Mouse (Mus musculus) kidney, adult 18-20 months (tissue): ENCODE data around the gene Jagn1.

Experiments
- DNase-seq: peaks from one replicate; pipeline ENCODE4 v3.0.0; 2021

Jagn1 gene

GRCm38 (mm10) chr6:113442442-113443090, at the start of gene Jagn1:
Gene Jagn1, plus strand, starts transcription at chr6:113442569.
- peak; percentile 94 for DNase-seq

- DNase-seq = no peak
Observed at GRCm38 (mm10) chr6:113393951-113394350, 48.4 kb upstream of the Jagn1 start.

DNA sequence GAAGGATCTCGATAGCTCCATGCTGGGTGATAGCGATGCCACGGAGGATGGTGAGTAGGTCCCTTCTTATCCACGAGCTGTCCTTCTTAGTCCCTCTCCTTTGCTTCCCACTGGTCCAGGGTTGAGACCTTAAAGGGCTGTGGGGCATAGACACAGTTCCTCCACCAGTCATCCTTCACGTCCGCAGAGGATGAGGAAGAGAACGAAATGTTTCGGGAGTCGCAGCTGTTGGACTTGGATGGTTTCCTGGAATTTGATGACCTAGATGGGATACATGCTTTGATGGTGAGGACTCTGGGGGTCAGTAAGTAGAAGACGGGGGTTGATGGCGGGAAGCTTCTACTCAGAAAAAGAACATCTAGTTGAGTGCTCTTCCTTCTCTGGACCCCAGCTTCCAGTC, 47.6 kb upstream of the Jagn1 start:
- no peak for DNase-seq

- DNase-seq = no peak
Observed at GRCm38 (mm10) chr6:113395501-113395900, 46.9 kb upstream of the Jagn1 start.

GRCm38 (mm10) chr6:113396270-113397030, 45.9 kb upstream of the Jagn1 start:
- DNase-seq = no peak

GRCm38 (mm10) chr6:113402094-113402493, 40.3 kb upstream of the Jagn1 start:
- no peak for DNase-seq

DNA sequence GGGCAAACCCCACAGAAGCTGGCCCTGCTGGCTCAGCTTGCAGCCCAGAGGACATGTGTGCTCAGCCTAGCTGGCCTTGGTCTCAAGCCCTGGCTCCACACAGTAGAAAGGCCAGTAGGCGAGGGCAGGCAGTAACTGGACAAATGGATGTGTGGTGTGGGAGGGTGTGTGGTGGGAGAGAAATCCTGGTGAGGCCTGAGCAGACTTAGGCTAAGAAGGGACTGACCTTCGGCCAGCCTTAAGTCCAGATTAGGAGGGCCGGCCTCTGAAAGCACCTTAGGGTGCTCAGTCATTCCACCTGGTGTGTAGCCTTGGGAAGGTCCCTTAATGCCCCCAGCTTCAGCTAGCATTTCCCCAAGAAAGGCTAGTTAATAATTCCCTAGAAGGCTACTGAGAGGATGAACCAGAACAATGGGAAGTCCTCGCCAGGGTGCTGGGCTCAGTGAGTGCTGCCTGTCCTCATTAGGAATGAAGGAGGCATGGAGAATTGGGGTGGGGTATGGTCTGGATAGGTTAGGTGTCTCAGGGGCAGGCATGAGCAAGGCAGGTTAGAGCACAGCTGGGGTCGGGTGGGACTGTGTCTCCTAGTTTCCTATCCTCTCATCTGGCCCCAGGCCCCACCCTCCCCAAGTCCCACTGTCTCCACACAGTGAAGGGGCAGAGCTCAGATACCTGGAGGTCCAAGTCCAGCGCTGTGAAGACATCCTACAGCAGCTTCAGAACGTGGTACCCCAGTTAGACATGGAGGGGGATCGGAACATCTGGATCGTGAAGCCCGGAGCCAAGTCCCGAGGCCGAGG, 37.5 kb upstream of the Jagn1 start:
- peak; percentile 45 for DNase-seq

GRCm38 (mm10) chr6:113405483-113405882, 36.9 kb upstream of the Jagn1 start:
- DNase-seq = no peak

- DNase-seq = no peak
Observed at GRCm38 (mm10) chr6:113406683-113407082, 35.7 kb upstream of the Jagn1 start.

DNA sequence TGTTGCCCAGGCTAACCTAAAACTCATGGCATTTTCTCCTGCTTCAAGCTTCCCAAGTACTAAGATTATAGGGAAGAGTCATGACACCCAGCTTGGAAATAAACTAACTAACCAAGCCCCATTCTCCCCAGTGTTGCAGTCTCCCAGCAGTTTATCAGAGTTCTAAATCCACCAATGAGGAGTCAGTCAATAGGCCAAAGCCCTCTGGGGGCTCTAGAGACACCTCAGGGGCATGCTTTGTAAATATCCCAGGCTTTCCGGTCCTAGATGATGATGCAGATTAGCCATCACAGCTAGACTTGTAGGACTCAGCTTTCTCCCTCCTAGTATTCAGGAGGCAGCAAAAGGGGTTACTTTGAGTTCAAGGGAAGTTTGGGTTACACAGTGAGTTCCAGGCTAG, 32.4 kb upstream of the Jagn1 start:
- no peak for DNase-seq

GRCm38 (mm10) chr6:113416416-113416815, 26.0 kb upstream of the Jagn1 start:
- no peak for DNase-seq

- no peak for DNase-seq
Observed at GRCm38 (mm10) chr6:113418441-113419198, 23.7 kb upstream of the Jagn1 start.

- peak; percentile 98 for DNase-seq
Observed at GRCm38 (mm10) chr6:113419199-113419587, 23.2 kb upstream of the Jagn1 start, which contains the start of gene Rpusd3. Gene Rpusd3, minus strand, starts transcription at chr6:113419340.

- DNase-seq = no peak
Observed at GRCm38 (mm10) chr6:113423000-113423399, 19.4 kb upstream of the Jagn1 start.

DNA sequence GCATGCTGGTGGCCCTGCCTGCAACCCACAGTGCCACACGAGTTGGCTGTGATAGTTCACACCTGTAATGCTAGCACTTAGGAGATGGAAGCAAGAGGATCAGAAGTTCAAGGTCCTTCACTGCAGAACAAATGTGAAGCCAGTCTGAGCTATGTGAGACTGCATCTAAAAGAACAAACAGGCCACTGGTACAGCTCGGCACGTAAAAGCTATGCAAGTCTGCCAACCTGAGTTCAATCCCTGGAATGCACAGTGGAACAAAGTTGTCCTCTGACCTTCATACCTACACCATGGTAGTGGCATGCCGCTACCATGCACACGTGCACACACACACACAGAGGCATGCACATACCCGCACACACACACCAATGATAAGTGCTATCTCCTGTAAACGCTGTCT, 18.2 kb upstream of the Jagn1 start:
- DNase-seq = peak; percentile 33

DNA sequence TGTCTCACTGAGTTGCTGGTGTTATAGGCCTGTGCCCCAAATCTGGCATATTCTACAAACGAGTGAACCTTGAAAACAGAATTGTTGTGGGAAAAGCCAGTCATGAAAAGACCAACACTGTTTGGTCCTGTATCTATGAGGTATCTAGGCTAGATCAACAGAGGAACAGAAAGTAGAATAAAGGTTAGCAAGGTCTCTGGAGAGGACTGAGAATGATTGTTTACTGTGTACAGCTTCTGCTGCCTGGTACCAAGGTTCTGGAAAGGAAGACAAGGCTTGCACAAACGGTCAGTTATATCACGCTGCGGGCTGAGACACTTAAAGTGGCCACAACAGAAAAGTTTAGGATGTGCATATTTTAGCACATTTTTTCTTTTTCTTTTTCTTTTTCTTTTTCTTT, 15.7 kb upstream of the Jagn1 start:
- DNase-seq = no peak

DNA sequence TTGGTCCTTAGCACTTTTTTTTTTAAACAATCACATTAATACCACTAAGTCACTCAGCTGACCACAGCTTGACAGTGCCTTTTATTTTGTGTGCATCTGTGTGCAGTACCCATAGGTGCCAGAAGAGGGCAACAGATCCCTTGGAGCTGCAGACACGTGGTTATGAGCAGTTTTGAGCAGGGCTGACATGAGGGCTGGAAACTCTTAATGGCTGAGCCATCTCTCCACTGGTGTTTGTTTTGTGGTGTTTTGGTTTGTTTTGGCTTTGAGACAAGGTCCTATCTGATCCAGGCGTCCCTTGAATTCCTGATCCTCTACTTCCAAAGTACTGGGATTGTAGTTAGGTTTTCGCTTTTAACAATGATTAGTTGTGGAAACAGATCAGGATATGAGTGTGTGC, 15.0 kb upstream of the Jagn1 start:
- DNase-seq = peak; percentile 42

- DNase-seq = no peak
Observed at GRCm38 (mm10) chr6:113428006-113428405, 14.4 kb upstream of the Jagn1 start.

DNA sequence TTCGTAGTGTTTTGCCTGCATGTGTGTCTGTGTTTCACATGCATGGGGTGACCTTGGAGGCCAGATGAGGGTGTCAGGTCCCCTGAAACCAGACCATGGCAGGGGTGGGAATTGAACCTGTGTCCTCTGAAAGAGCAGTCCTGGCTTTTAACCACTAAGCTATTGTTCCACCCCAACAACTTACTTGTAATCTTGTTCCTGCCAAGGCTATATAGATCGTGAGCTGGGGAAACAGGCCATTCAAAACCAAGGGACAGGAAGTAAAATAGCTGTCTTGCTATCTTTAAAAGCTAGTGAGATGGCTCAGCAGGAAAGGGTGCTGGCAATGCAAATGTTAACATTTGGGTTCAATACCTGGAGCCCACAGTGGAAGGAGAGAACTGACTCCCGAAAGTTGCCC, 12.4 kb upstream of the Jagn1 start:
- no peak for DNase-seq

GRCm38 (mm10) chr6:113430846-113431245, 11.5 kb upstream of the Jagn1 start:
- no peak for DNase-seq

DNA sequence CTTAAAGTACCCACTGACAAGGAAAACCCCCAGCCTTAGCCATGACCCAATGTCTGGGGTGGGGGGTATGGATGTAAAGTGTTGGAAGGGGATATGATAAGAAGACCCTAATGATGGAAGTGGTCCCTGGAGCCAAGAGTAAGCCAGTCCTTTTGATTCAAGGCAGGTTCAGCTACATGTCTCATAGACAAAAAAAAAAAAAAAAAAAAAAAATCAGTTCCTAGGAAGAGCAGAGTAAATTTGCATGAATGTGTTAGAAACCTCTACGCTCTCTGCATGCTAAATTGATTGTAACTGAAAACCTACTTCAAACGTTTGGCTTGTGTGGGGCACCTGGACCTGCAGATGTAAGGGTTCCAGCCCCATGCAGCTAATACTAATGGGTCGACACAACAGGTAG, 10.6 kb upstream of the Jagn1 start:
- DNase-seq = no peak

DNA sequence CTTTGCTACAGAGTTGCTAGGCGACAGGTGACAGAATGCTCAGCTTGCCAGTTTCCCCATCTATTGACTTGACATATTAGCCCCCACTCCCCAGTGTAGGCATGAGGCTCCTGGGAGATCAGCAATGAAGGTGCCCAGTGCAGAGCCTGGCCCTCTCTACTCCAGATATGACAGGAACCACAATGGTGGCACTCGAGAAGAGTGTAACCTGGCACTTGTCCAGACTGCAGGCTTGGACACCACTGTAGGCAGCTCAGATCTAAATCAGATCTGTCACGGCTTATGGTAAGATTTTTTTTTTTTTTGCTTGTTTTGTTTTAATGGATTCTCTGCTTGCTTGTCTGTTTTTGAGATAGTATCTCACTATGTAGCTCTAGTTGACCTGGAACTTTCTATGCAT, 8.7 kb upstream of the Jagn1 start:
- no peak for DNase-seq

- no peak for DNase-seq
Observed at GRCm38 (mm10) chr6:113434691-113435090, 7.7 kb upstream of the Jagn1 start.
